Mouse (Mus musculus) ES-Bruce4 (cell line): Measurements from ENCODE around the gene Dact2.

ENCODE experiments used
- CTCF ChIP-seq: IDR thresholded peaks from one replicate; pipeline ENCODE4 v1.8.1; 2011; ENCODE audit warnings: low read depth, low read length
- EP300 ChIP-seq: IDR thresholded peaks from 2 replicates; pipeline ENCODE4 v1.6.1; 2011; ENCODE audit warnings: low read depth, low read length; ENCODE audit not compliant: insufficient read depth
- POLR2A ChIP-seq: IDR thresholded peaks from one replicate; pipeline ENCODE4 v1.8.1; 2011; ENCODE audit warnings: low read length; ENCODE audit not compliant: insufficient read depth

DNA sequence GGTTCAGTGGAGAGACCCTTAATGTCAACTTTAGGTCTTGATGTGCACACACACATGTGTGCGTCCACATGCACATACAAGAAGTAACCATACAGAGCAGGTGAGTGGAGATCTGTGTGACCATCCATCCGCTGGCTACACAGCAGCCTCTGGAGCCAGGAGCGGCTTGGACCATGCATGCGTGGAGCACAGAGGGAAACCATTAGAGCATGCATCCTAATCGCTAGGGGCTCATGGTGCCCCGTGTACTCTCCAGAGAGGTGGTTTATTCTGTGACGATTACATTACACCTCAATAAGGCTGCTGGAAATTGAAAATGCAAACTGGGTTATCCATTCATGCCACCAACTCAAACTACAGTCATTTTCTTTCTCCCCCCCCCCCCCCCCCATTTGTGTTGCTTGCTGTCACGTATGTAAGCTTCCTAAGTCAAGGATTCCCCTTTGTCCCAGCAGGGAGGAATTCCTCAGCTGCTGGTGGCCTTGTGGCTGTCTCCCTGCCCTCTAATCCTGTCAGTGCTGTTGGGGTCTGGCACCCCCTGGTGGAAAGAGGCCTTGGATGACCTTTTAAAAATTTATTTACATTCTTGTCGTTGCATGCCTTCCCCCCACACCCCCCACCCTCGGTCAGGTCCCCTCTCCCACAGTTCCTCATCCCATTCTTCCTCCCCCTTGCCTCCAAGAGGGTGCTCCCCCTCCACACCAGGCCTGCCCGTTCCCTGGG, 17.9 kb upstream of the Dact2 start:
- TF ChIP-seq CTCF = peak; percentile 54
- no peak for TF ChIP-seq POLR2A
- TF ChIP-seq EP300 = no peak
